Mouse (Mus musculus): ENCODE measurements around the gene Tlr5. TPM values are rescaled to one million over a fixed set of nuclear protein-coding genes. Genes with fewer than 3 reads are reported as not detected.

Tlr5 gene
- polyA plus RNA-seq, 1 experiment from 2014 or later: 1.7 TPM

DNA sequence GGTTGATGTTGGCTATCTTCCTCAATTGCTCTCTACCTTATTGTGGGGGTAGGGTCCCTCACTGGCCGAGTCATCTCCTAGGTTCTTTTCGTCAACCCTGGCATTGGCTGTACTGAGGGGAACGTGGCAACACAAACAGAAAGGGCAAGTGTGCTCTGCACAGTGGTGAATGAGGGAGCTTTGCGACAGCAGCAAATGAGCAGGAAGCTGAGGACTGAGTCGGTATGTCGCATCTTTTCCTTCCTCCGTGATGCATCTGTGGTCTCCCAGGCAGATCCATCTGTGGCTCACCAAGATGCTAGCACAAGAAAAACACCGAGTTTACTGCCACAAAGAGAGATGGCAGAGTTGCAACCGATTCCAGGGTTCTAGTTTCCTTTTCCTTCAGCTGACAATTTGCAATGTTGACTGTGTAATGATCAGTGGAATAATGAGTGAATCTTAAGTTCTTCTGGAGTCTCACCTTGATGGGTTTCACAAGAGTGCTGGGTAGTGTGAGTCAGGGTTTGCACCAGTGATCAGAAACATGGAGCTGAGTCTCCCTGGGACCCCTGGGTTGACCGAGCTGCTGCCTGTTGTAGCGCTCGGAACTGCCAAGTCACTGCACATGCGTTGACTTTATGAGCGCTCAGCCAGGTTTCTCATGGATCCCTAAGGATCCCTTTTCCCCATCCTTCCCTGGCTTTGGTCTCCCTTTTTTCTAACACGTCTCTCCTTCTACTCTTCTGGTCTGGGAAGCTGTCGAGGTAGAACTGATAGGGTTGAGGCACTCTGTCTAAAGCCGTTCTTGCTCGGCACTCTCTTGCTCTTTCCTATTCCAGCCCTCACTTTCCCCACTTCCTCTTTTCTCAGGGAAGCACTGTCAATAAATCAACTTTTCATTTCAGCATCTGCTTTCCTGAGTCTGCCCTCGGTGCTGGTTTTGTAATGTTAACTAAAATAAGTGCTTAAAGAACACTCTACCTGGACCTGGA lies 26.4 kb upstream of the Tlr5 start:
- Histone ChIP-seq H3K9ac (no peak overlapping the region), H3K9me3 (no peaks in the 10 kb centered on the region), H3K4me1 (no peaks in the 10 kb centered on the region), H3K36me3 (no peaks in the 10 kb centered on the region), H3K4me2 (replicated peaks) (no peak overlapping the region), H3K4me3 (no peak overlapping the region), H3K27me3 (no peaks in the 10 kb centered on the region), H3K27ac (no peak overlapping the region)
- no peak for ATAC-seq (ENCODE audit: low FRiP score, low read depth)
- 75% methylated on average over 19 of the region's 19 CpGs for WGBS

DNA sequence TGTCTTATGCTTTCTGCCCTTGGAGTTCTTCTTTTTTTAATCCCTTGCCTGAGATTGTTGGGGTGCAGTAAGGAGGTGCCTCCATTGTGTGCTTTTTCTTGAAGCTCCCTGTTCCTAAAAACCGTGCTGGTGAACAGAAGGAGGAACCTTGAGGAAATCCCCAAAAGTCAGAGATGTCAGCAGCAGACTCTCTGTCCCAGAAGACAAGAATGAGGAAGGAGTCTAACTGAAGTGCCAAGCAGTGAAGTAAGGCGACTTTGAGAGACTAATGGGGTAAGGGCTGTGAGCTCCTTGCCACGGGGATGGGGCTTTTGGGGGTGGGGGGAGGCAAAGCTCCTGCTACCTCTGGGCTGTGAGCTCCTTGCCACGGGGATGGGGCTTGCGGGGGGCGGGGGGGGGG lies 19.1 kb upstream of the Tlr5 start:
- Histone ChIP-seq H3K27me3 (no peaks in the 10 kb centered on the region), H3K4me3 (no peak overlapping the region), H3K4me1 (peaks cover 8% of the 10 kb centered on the region; the same call in 1 of the 2 replicates), H3K36me3 (no peaks in the 10 kb centered on the region), H3K27ac (no peak overlapping the region), H3K9me3 (no peaks in the 10 kb centered on the region), H3K9ac (no peak overlapping the region), H3K4me2 (replicated peaks) (no peak overlapping the region)
- ATAC-seq (ENCODE audit: low FRiP score, low read depth): no peak
- WGBS: 63% methylated on average over 6 of the region's 6 CpGs

DNA sequence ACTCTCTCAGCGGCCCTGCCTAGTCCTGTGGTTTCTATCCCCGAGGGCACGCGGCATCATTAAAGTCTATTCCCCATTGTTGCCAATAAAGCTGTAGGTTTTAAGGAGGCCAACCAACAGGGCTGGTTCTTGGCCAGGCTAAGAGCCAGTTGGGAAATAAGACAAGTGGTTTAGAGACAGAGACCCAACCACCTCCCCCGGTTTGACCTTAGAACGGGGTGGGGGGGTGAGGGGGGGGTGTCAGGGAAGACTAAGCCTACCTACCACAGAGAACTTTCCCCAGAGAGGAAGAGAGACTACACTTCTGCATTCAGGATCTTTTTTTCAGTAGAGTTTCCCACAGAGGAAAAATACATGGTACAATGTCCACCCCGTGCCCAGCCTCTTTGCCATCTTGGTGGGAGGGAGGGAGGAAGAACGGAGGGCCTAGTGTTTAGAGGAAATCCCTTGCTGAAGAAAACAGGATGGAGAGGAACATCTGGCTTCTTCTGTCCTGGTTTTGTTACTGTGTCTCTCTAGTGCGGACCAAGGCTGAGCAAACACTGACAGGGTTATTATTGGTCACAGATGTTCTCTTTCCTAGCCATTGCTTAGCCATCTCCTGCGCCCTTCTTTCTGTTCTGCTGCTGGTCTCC lies 17.0 kb upstream of the Tlr5 start:
- no peaks in the 10 kb centered on the region for H3K36me3 ChIP-seq
- WGBS: 51% methylated on average over 10 of the region's 10 CpGs

DNA sequence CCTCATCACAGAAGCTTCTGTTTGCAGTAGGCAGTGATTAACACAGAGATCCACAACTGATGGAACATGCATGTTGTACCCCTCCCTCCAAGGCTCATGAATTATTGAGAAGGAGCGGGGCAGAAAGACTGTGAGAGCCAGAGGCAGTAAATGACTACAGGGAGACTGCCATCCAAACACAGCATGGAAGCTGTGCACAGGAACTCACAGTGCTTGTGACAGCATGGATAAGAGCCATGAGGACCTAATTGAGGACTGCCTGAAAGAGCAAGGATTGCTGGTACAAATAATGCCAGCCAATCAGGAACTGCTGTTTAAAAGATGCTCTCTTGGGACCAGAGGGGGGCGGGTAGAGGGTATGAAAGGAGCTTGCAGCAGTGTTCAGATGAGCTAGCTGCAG lies 12.7 kb upstream of the Tlr5 start:
- Histone ChIP-seq H3K9ac (no peak overlapping the region), H3K4me3 (no peak overlapping the region), H3K36me3 (no peaks in the 10 kb centered on the region), H3K4me2 (replicated peaks) (no peak overlapping the region), H3K9me3 (no peaks in the 10 kb centered on the region), H3K4me1 (peaks cover 8% of the 10 kb centered on the region; the same call in 1 of the 2 replicates), H3K27ac (no peak overlapping the region), H3K27me3 (no peaks in the 10 kb centered on the region)
- WGBS: 77% methylated on average over 2 of the region's 2 CpGs
- no peak for ATAC-seq (ENCODE audit: low FRiP score, low read depth)

More for the DNA sequence above, 17.0 kb upstream of the Tlr5 start:
- Histone ChIP-seq H3K4me2 (replicated peaks) (no peak overlapping the region), H3K9ac (no peak overlapping the region), H3K4me1 (peaks cover 8% of the 10 kb centered on the region; the same call in 1 of the 2 replicates), H3K27ac (no peak overlapping the region), H3K9me3 (no peaks in the 10 kb centered on the region), H3K27me3 (no peaks in the 10 kb centered on the region), H3K4me3 (no peak overlapping the region)
- ATAC-seq (ENCODE audit: low FRiP score, low read depth): no peak

DNA sequence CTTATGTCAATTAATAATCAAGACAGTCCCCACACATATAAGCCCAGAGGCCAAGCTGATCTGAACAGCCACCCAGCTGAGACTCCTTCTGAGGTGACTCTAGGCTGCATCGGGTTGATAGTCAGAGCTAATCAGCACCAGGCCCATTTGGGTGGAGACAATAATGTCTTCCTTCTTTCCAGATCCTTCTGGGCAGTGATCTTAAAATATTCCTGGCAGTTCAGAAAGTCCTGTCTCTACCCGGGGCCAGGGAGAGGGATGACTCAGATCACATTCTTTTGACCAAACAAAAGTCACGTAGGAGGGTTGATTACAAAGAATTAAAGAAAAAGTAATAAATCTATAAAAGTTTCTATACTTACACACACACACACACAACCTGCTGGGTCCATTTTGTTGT lies 10.7 kb upstream of the Tlr5 start:
- WGBS: 80% methylated on average over 3 of the region's 3 CpGs

DNA sequence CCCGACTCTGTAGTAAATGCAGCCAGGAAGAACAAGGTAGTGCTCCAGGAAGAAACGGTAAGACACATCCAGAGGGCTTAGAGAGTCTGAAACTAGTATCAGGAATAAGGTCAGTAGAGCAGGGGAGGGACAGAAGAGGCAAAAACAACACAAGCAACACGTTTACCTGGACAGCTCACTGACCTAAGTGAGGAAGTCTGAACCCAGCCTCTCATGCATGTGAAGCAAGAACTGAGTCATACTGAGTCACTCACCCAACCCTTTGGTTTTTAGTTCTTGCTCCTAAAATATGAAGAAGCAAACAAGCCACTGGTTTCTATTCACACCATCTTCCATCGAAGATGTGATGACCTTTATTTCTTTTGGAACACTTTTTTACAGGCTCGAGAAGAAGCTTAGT lies 9.9 kb upstream of the Tlr5 start:
- H3K4me3 ChIP-seq: no peak overlapping the region
- no peak overlapping the region for H3K9ac ChIP-seq
- no peak overlapping the region for H3K27ac ChIP-seq
- H3K4me2 ChIP-seq (replicated peaks): no peak overlapping the region
- H3K36me3 ChIP-seq: no peaks in the 10 kb centered on the region
- no peak for ATAC-seq (ENCODE audit: low FRiP score, low read depth)
- no peaks in the 10 kb centered on the region for H3K9me3 ChIP-seq
- no peaks in the 10 kb centered on the region for H3K4me1 ChIP-seq
- no peaks in the 10 kb centered on the region for H3K27me3 ChIP-seq
- 71% methylated on average over 5 of the region's 5 CpGs for WGBS

More for the DNA sequence above, 10.7 kb upstream of the Tlr5 start:
- no peak for ATAC-seq (ENCODE audit: low FRiP score, low read depth)
- no peaks in the 10 kb centered on the region for H3K27me3 ChIP-seq
- H3K4me1 ChIP-seq: no peaks in the 10 kb centered on the region
- H3K4me3 ChIP-seq: no peak overlapping the region
- no peak overlapping the region for H3K4me2 ChIP-seq (replicated peaks)
- H3K9ac ChIP-seq: no peak overlapping the region
- no peaks in the 10 kb centered on the region for H3K36me3 ChIP-seq
- no peak overlapping the region for H3K27ac ChIP-seq
- no peaks in the 10 kb centered on the region for H3K9me3 ChIP-seq

DNA sequence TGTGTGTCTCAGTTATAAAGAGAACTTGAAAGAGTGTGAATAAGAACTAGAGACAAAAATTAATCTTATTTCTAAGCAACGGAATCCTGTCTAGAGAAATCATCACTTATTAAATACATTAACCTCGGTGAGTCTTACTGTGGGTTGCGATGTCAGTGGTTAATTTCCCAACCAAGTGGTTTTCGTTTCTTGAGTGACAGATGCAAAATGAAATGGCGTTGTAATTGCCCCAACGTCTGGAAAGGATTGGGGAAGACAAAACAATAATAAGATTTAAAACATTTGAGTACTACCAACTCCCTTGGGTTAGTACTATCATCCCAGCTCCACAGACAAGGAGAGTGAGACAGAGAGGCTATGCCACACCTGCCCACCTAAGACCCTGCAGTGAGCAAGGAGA lies 9.0 kb upstream of the Tlr5 start:
- no peak overlapping the region for H3K4me2 ChIP-seq (replicated peaks)
- 73% methylated on average over 6 of the region's 6 CpGs for WGBS
- no peak for ATAC-seq (ENCODE audit: low FRiP score, low read depth)

DNA sequence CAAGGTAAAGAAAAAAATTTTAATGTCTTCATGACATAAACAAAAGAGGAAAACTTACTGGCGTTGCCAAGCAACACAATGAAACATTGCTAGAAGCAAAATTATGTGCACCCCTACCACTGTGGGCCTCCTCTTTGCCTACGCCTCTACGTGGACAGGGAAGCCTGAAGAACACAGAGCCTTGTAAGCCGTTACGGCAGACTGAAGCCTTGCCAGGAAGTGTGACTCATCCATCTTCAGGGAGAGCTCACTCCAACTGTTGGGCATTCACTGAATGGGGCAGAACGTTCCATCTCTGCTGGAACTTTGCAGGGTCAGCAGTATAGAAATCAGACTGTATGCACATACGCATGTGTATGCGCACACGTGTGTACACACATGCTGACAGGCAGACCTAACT lies 3.3 kb upstream of the Tlr5 start:
- H3K4me1 ChIP-seq: peaks cover 32% of the 10 kb centered on the region
- H3K27me3 ChIP-seq: 0 out of 2 replicates have a peak, but pooled peaks cover 2% of the 10 kb centered on the region
- no peaks in the 10 kb centered on the region for H3K36me3 ChIP-seq
- H3K4me3 ChIP-seq: no peak overlapping the region
- no peak overlapping the region for H3K27ac ChIP-seq
- H3K9ac ChIP-seq: no peak overlapping the region
- H3K9me3 ChIP-seq: no peaks in the 10 kb centered on the region
- 72% methylated on average over 9 of the region's 9 CpGs for WGBS
- ATAC-seq (ENCODE audit: low FRiP score, low read depth): no peak
- no peak overlapping the region for H3K4me2 ChIP-seq (replicated peaks)

More for the DNA sequence above, 9.0 kb upstream of the Tlr5 start:
- no peak overlapping the region for H3K27ac ChIP-seq
- no peak overlapping the region for H3K9ac ChIP-seq
- H3K27me3 ChIP-seq: no peaks in the 10 kb centered on the region
- H3K4me1 ChIP-seq: no peaks in the 10 kb centered on the region
- no peaks in the 10 kb centered on the region for H3K9me3 ChIP-seq
- no peaks in the 10 kb centered on the region for H3K36me3 ChIP-seq
- no peak overlapping the region for H3K4me3 ChIP-seq

DNA sequence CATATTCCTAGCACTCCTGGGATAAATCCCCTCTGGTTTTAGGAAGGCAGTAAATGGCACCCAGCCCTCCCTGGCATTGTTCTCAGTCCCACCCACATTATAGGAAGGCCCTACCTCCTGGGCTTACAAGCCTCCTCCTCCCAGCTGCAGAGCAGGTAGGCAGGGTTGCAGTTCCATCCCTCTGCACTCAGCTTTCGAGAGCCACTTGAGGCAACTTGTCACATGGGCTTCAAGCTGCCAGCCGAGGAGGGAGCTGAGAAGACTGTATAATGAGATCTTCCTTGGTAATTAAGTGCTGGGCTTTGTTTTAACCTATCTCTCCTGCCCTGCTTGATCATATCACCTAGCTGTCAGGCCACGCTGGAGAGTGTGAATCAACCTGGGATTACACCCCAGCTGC lies 1.4 kb upstream of the Tlr5 start:
- Histone ChIP-seq H3K4me2 (replicated peaks) (no peak overlapping the region), H3K36me3 (no peaks in the 10 kb centered on the region), H3K27me3 (peaks cover 11% of the 10 kb centered on the region; the same call in 1 of the 2 replicates), H3K4me1 (peaks cover 34% of the 10 kb centered on the region), H3K4me3 (no peak overlapping the region), H3K27ac (no peak overlapping the region), H3K9ac (no peak overlapping the region), H3K9me3 (no peaks in the 10 kb centered on the region)
- ATAC-seq (ENCODE audit: low FRiP score, low read depth): no peak
- WGBS: 36% methylated on average over 3 of the region's 3 CpGs

DNA sequence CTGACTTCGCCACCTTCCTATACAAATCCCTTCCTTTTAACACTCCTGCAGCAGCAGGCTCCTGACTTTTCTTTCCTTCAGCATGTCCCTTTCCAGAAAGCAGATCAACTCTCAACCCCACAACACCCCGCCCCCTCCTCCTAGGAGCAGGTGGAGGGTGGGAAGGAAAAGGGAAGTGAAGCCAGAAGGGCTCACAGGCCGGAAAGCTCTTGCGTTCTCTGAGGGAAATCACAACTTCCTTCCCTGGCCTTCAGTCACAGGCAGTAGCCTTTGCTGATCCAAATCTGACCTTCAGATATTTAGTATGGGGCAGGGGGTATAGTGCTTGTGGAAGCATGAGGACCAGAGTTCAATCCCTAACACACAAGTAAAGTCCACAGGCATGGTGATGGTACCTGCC lies 921 bp upstream of the Tlr5 start:
- Histone ChIP-seq H3K4me1 (peaks cover 35% of the 10 kb centered on the region), H3K9me3 (no peaks in the 10 kb centered on the region), H3K4me2 (replicated peaks) (0 out of 2 replicates have a peak overlapping the region, but pooled peaks have one; percentile 85), H3K9ac (no peak overlapping the region), H3K27ac (no peak overlapping the region), H3K4me3 (no peak overlapping the region), H3K27me3 (peaks cover 14% of the 10 kb centered on the region; the same call in 1 of the 2 replicates), H3K36me3 (no peaks in the 10 kb centered on the region)
- 72% methylated on average over 4 of the region's 4 CpGs for WGBS
- ATAC-seq (ENCODE audit: low FRiP score, low read depth): no peak

DNA sequence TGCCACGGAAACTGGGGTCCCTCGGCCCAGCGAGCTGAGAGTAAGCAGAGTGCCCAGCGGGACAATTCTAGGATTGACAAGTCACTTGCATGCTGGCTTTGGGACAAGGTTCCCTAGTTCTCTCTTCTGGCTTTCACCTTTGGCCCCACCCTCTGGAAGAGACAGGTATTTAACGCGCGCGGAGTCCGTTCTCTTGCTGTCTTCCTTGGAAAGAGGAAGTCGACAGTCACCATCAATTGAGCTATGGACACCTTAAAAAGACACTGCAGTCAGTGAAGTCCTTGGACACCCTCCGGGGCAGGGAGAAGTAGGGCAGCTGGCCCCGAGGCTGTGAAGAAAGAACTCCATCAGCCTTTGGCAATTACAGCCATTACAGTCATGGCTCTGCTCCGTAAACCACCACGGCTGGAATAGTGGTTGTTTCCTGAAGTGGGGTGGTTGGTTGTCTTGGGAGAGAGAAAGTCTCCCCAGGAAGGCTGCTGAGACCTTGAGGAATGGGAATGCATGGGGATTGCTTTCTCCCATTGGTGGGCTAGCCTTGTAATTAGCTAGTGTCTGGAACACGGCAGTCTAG lies 546 bp downstream of the Tlr5 start:
- peaks cover 47% of the 10 kb centered on the region for H3K4me1 ChIP-seq
- H3K9me3 ChIP-seq: no peaks in the 10 kb centered on the region
- no peak overlapping the region for H3K27ac ChIP-seq
- WGBS: 9% methylated on average over 15 of the region's 15 CpGs
- H3K4me3 ChIP-seq: peak overlapping the region; percentile 54
- H3K36me3 ChIP-seq: no peaks in the 10 kb centered on the region
- ATAC-seq (ENCODE audit: low FRiP score, low read depth): no peak
- peak overlapping the region; percentile 85 for H3K4me2 ChIP-seq (replicated peaks)
- H3K9ac ChIP-seq: peak overlapping the region; percentile 73
- H3K27me3 ChIP-seq: peaks cover 14% of the 10 kb centered on the region; the same call in 1 of the 2 replicates

Measured in limb, embryonic 13.5 days (tissue).